Mouse (Mus musculus) small intestine, adult 2 months (tissue): ENCODE data around the gene Rpl10a.

Experiments used
- CTCF ChIP-seq: fragments of 200-500 bp; IDR thresholded peaks from 2 replicates; pipeline ENCODE4 v1.5.1; 2012; ENCODE audit warnings: low read depth, mild to moderate bottlenecking, control low read depth, inconsistent platforms, low read length, moderate library complexity, mixed read lengths; ENCODE audit not compliant: insufficient replicate concordance, insufficient read length; ENCODE audit errors: extremely low read depth
- POLR2A ChIP-seq: fragments of 200-500 bp; IDR thresholded peaks from 2 replicates; pipeline ENCODE4 v1.6.1; 2012; ENCODE audit warnings: low read depth, mild to moderate bottlenecking, control low read depth, inconsistent platforms, low read length, moderate library complexity

- TF ChIP-seq POLR2A (no peak), CTCF (no peak)
These were observed 9.3 kb downstream of the Rpl10a start for GRCm38 (mm10) chr17:28337547-28337946.
